Mouse (Mus musculus) kidney, postnatal 25 days (tissue): ENCODE results near the gene Klra17.
"Not testable (repeated sequence)": the region's sequence is repeated elsewhere in the genome, so short reads cannot be mapped to it uniquely, and the experiment has no call there.

Source experiments
- DNase-seq, 2 experiments: peaks; one replicate each; pipeline ENCODE4 v3.0.0; 2021; ENCODE audit warnings: mixed read lengths in 2 of 2

Klra17 gene

DNA sequence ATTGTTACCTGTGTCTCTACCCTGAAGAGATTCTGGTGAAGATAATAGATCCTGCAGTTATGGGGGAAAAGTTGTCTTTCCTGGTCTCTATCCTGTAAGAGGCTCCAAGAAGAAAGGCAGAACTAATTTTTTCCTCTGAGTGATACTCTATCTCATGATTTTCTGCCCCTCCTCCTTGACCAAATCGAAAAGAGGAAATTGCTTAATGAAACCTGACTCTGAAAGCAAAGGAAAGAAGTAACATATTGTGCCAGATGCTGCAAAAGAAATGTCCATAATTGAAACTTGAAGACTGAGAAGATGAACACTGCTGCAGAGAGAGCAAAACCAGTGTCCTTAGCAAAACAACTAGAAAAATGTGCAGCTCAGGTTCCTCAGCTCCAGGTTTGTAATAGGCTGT is at the start of gene Klra17:
Gene Klra17 (minus strand): TSS at position 124 of the 400 bp plus-strand sequence.
- no peak for DNase-seq

DNA sequence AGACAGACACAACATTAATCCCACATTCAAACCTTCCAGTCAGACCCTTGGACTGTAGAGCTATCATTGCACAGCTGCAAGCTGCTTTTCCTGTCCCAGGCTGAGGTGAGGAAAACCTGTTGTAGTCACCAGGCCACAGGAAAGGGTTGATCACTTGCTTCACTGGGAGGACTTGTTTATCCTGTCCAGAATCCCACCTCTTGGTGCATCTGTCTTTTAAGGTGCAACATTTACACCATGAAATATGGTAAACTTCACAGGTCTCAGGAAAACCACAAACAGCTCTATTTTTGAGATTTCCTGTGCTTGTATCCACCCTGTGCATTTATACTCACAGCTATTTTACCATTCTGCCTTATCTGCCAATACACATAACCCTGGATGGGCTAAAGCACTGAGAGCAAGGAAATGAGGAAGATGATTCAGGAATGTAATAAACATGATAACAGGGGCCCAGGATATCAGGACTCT is 41.0 kb upstream of the Klra17 start, which contains the start of gene Klra5:
Gene Klra5 (minus strand): TSS at position 175 of the 471 bp plus-strand sequence.
- not testable (repeated sequence) for DNase-seq

DNA sequence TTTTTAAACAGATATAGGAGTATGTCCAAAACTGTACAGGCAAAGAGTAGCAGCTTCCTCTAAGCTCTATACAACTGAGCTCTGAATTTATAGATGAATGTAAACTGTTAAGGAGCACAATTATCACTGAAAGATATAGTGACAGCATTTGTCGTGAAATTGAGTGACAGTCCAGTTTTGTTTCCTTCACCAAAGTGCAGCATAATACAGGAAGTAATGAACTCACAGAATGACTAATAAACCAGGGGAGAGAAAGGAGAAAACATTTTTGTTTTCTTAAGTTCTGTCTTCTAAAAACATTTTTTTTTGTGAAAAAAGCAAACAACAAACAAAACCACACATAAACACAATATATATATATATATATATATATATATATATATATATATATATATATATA is 40.5 kb upstream of the Klra17 start:
- DNase-seq = no peak

DNA sequence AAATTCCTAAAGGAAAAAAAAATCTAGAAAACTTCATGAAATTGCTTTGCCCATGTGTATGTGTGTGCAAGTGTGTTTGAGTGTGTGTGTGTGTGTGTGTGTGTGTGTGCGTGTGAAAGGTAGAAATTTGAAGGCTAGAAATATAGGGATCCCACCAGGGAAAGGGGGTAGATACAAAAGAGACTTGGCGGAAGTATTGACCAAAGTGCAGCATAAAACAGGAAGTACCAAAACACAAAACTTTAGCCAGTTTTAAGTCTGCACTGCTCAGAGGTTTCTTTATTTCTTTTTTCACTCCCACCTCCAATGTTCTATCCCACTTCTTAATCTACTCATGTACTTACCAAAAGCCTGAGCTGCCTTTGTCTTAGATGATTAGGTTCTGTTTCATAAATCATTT is 6.1 kb upstream of the Klra17 start:
- DNase-seq = no peak

DNA sequence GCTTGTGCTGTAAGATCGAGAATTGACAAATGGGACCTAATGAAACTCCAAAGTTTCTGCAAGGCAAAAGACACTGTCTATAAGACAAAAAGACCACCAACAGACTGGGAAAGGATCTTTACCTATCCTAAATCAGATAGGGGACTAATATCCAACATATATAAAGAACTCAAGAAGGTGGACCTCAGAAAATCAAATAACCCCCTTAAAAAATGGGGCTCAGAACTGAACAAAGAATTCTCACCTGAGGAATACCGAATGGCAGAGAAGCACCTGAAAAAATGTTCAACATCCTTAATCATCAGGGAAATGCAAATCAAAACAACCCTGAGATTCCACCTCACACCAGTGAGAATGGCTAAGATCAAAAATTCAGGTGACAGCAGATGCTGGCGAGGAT is 14.1 kb downstream of the Klra17 start, which contains the start of gene Gm17631:
Gene Gm17631 (plus strand): TSS at position 301 of the 400 bp plus-strand sequence.
- not testable (repeated sequence) for DNase-seq

DNA sequence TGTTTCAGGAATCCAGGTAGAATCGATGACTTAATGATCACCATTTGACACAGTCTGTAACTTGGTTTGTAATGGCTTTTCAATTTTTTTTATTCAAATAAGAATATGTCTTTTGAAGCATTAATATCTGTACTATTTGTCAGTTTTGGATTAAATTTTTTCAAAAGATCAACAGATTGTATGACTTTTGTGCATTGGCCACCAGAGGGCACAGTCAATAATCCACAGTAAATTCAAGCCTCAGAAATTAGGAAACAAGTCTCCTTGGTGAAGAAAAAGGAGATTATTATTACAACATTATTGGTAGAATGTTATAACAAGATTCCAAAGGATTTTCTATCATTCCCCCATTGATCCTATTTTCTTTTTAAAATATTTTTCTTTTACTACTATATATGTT is 50.9 kb downstream of the Klra17 start:
- DNase-seq = no peak

DNA sequence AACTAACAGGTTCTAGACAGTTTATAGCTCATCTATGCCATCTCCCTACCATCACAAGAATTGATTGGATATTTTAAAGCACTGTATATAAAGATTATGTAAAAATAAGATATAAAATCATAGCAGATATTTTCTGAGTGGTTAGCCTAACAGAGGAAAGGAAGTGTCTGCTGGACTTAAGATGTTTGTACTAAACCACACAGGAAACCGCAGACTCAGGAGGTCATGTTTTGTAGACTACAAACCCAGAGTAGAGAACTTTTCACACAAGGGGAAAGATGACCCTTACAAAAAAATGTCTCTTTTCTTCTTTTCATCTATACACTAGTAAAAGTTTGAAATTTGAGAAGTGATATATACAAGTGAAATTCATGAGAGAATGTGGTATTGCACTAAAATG is 52.5 kb downstream of the Klra17 start:
- no peak for DNase-seq

DNA sequence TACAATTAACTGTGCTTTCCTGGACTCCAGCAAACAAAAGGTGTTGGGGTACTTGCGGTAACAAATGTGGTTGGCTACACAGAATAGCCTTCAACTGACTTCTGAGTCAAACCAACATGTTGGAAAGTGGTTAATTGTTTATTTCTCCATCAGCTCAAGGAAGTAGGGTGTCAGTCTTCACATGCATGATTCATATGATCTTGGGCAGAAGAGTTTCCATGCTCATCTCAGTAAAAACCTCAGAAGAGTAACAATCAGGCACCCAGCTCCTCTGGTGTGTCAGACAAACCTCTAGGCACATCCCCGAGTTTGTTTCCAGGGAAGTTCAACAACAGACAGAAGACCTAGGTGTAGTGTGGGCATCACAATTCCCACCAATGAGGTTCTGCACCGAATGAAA is 58.7 kb downstream of the Klra17 start:
- no peak for DNase-seq

DNA sequence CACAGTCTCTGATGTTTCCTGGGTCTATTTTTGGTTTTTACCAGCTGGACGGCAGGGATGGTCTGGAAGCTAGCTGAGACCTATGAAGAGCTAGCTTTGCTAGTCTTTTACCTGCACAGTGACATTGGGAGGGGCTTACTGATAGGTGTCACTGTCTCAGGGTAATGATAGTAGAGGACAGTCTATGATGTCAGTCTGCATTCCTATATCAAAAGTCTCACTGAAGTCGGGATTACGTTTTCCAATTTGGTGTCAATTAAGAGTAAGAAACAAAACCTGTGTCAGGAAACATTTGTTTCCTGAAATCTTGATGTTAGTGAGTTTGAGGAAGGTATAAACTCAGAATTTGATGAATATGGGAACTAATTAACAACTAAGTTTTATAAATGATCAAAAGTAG is 92.3 kb downstream of the Klra17 start, which contains the start of gene Gm156:
Gene Gm156 (minus strand): TSS at position 101 of the 400 bp plus-strand sequence.
- DNase-seq = not testable (repeated sequence)
